Mouse (Mus musculus): ENCODE results near the gene Rab44.

The Rab44 gene

GRCm38 (mm10) chr17:29126561-29126960 is 12.6 kb downstream of the Rab44 start:
- CTCF ChIA-PET, result no interaction called here

- CTCF ChIA-PET, result interaction anchor here (0.8 kb wide), 1 partner anchor 742 kb away, joined by 4 read pairs; no protein-coding TSS in a partner anchor
These were observed 15.4 kb downstream of the Rab44 start for GRCm38 (mm10) chr17:29129341-29129740.

- CTCF ChIA-PET, result interaction anchor here (0.7 kb wide), 1 partner anchor 29 kb away, joined by 8 read pairs; no protein-coding TSS in a partner anchor
These were observed 21.1 kb downstream of the Rab44 start for GRCm38 (mm10) chr17:29135066-29135465.

- CTCF ChIA-PET, result interaction anchor here (0.5 kb wide), 1 partner anchor 194 kb away, joined by 3 read pairs; no protein-coding TSS in a partner anchor
These were observed 22.3 kb downstream of the Rab44 start for GRCm38 (mm10) chr17:29136236-29136635.

GRCm38 (mm10) chr17:29137906-29138305 is 24.0 kb downstream of the Rab44 start:
- CTCF ChIA-PET, result no interaction called here

GRCm38 (mm10) chr17:29141577-29141976 is 27.6 kb downstream of the Rab44 start:
- CTCF ChIA-PET, result no interaction called here

GRCm38 (mm10) chr17:29143266-29143665 is 29.3 kb downstream of the Rab44 start:
- CTCF ChIA-PET, result no interaction called here

- CTCF ChIA-PET, result no interaction called here
These were observed 31.2 kb downstream of the Rab44 start for GRCm38 (mm10) chr17:29145101-29145500.

- CTCF ChIA-PET, result no interaction called here
These were observed 33.3 kb downstream of the Rab44 start for GRCm38 (mm10) chr17:29147273-29147672.

- CTCF ChIA-PET, result no interaction called here
These were observed 33.8 kb downstream of the Rab44 start for GRCm38 (mm10) chr17:29147773-29148172.

- CTCF ChIA-PET, result no interaction called here
These were observed 35.8 kb downstream of the Rab44 start for GRCm38 (mm10) chr17:29149766-29150165.

GRCm38 (mm10) chr17:29152547-29152946 is 38.6 kb downstream of the Rab44 start:
- CTCF ChIA-PET, result interaction anchor here (0.6 kb wide), 1 partner anchor 81 kb away, joined by 3 read pairs; no protein-coding TSS in a partner anchor

GRCm38 (mm10) chr17:29154247-29154646 is 40.3 kb downstream of the Rab44 start:
- CTCF ChIA-PET, result no interaction called here

GRCm38 (mm10) chr17:29155355-29156135 is 41.6 kb downstream of the Rab44 start:
- CTCF ChIA-PET, result interaction anchor here (0.6 kb wide), 1 partner anchor 229 kb away, joined by 18 read pairs; no protein-coding TSS in a partner anchor

GRCm38 (mm10) chr17:29156396-29156795 is 42.5 kb downstream of the Rab44 start:
- CTCF ChIA-PET, result no interaction called here

GRCm38 (mm10) chr17:29156866-29157265 is 42.9 kb downstream of the Rab44 start:
- CTCF ChIA-PET, result no interaction called here

GRCm38 (mm10) chr17:29158899-29159298 is 45.0 kb downstream of the Rab44 start:
- CTCF ChIA-PET, result no interaction called here

- CTCF ChIA-PET, result interaction anchor here (0.5 kb wide), 1 partner anchor 52 kb away, joined by 8 read pairs; no protein-coding TSS in a partner anchor
These were observed 45.4 kb downstream of the Rab44 start for GRCm38 (mm10) chr17:29159320-29159719.

GRCm38 (mm10) chr17:29159743-29160455 is 46.0 kb downstream of the Rab44 start:
- CTCF ChIA-PET, result interaction anchor here (0.5 to 0.6 kb wide), 2 partner anchors 52 to 119 kb away, joined by 3 to 8 read pairs; no protein-coding TSS in a partner anchor

- CTCF ChIA-PET, result interaction anchor here (0.6 kb wide), 1 partner anchor 155 kb away, joined by 3 read pairs; the partner anchor contains the start of gene Stk38
These were observed 48.4 kb downstream of the Rab44 start for GRCm38 (mm10) chr17:29162334-29162733.

- CTCF ChIA-PET, result interaction anchor here (0.5 to 0.7 kb wide), 2 partner anchors 14 to 30 kb away, joined by 4 to 8 read pairs; no protein-coding TSS in a partner anchor
These were observed 50.6 kb downstream of the Rab44 start for GRCm38 (mm10) chr17:29164469-29165111.

- CTCF ChIA-PET, result interaction anchor here (0.7 kb wide), 1 partner anchor 72 kb away, joined by 3 read pairs; no protein-coding TSS in a partner anchor
These were observed 51.5 kb downstream of the Rab44 start for GRCm38 (mm10) chr17:29165452-29165851.

Data from spleen, embryonic (tissue).